Mouse (Mus musculus): Measurements from ENCODE around the gene Wfdc11. TPM values are rescaled to one million over a fixed set of nuclear protein-coding genes. Genes with fewer than 3 reads are reported as not detected.
"Not testable (repeated sequence)": the region's sequence is repeated elsewhere in the genome, so short reads cannot be mapped to it uniquely, and the experiment has no call there.

Wfdc11 gene
- not detected for total RNA-seq (2021)
- long read RNA-seq, experiment 1: 0 reads
- long read RNA-seq, experiment 2: 0 reads

GRCm38 (mm10) chr2:164673987-164674386 lies at the start of gene Wfdc11:
TSS of gene Wfdc11 (minus strand) at chr2:164674087.
- no peak for DNase-seq (ENCODE audit: extremely low spot score in 1 of 2, low spot score in 2 of 2)
- no peak within 1 kb of the TSS for H3K27ac ChIP-seq
- no peak within 1 kb of the TSS for H3K4me3 ChIP-seq
- intact Hi-C loops (cut with DNase I): no loop called here
- TF ChIP-seq CTCF (IDR thresholded peaks at IDR 0.05): no peak

GRCm38 (mm10) chr2:164723276-164723675 lies 49.4 kb upstream of the Wfdc11 start:
- no peak for TF ChIP-seq CTCF (IDR thresholded peaks at IDR 0.05)
- Histone ChIP-seq H3K4me3 (no peak overlapping the region), H3K27ac (no peak overlapping the region)
- no peak for DNase-seq (ENCODE audit: extremely low spot score in 1 of 2, low spot score in 2 of 2)
- intact Hi-C loops (cut with DNase I): loop anchor here (10.0 kb wide), 1 partner anchor 308 kb away; no protein-coding TSS in a partner anchor

- H3K27ac ChIP-seq; intact Hi-C loops (cut with DNase I); H3K4me3 ChIP-seq; DNase-seq (ENCODE audit: extremely low spot score in 1 of 2, low spot score in 2 of 2): not testable (repeated sequence)
Observed at GRCm38 (mm10) chr2:164716194-164716786, 42.4 kb upstream of the Wfdc11 start.

GRCm38 (mm10) chr2:164715005-164715404 lies 41.1 kb upstream of the Wfdc11 start, which contains the start of gene Spint5:
TSS of gene Spint5 (plus strand) at chr2:164715305.
- intact Hi-C loops (cut with DNase I): no loop called here
- no peak for TF ChIP-seq CTCF (IDR thresholded peaks at IDR 0.05)
- no peak within 1 kb of the TSS for H3K27ac ChIP-seq

GRCm38 (mm10) chr2:164705991-164706390 lies 32.1 kb upstream of the Wfdc11 start:
- Histone ChIP-seq H3K27ac (no peak overlapping the region), H3K4me3 (no peak overlapping the region)
- DNase-seq (ENCODE audit: extremely low spot score in 1 of 2, low spot score in 2 of 2): no peak
- no peak for TF ChIP-seq CTCF (IDR thresholded peaks at IDR 0.05)
- intact Hi-C loops (cut with DNase I): no loop called here

More at GRCm38 (mm10) chr2:164715005-164715404, 41.1 kb upstream of the Wfdc11 start, which contains the start of gene Spint5:
- H3K4me3 ChIP-seq: no peak within 1 kb of the TSS
- DNase-seq (ENCODE audit: extremely low spot score in 1 of 2, low spot score in 2 of 2): no peak

GRCm38 (mm10) chr2:164705328-164705727 lies 31.4 kb upstream of the Wfdc11 start:
- no peak for DNase-seq (ENCODE audit: extremely low spot score in 1 of 2, low spot score in 2 of 2)
- H3K27ac ChIP-seq: no peak overlapping the region
- intact Hi-C loops (cut with DNase I): no loop called here
- H3K4me3 ChIP-seq: no peak overlapping the region
- TF ChIP-seq CTCF (IDR thresholded peaks at IDR 0.05): no peak

- no peak for TF ChIP-seq CTCF (IDR thresholded peaks at IDR 0.05)
- intact Hi-C loops (cut with DNase I): no loop called here
- no peak overlapping the region for H3K4me3 ChIP-seq
- no peak overlapping the region for H3K27ac ChIP-seq
- DNase-seq (ENCODE audit: extremely low spot score in 1 of 2, low spot score in 2 of 2): no peak
Observed at GRCm38 (mm10) chr2:164704235-164704634, 30.3 kb upstream of the Wfdc11 start.

GRCm38 (mm10) chr2:164701761-164702160 lies 27.9 kb upstream of the Wfdc11 start:
- TF ChIP-seq CTCF (IDR thresholded peaks at IDR 0.05): no peak
- intact Hi-C loops (cut with DNase I): no loop called here
- no peak for DNase-seq (ENCODE audit: extremely low spot score in 1 of 2, low spot score in 2 of 2)
- H3K4me3 ChIP-seq: no peak overlapping the region
- H3K27ac ChIP-seq: no peak overlapping the region

GRCm38 (mm10) chr2:164700959-164701358 lies 27.1 kb upstream of the Wfdc11 start:
- Histone ChIP-seq H3K27ac (no peak overlapping the region), H3K4me3 (no peak overlapping the region)
- no peak for DNase-seq (ENCODE audit: extremely low spot score in 1 of 2, low spot score in 2 of 2)
- intact Hi-C loops (cut with DNase I): no loop called here
- TF ChIP-seq CTCF (IDR thresholded peaks at IDR 0.05): no peak

- no peak for TF ChIP-seq CTCF (IDR thresholded peaks at IDR 0.05)
- intact Hi-C loops (cut with DNase I): no loop called here
- Histone ChIP-seq H3K27ac (no peak within 1 kb of the TSS), H3K4me3 (no peak within 1 kb of the TSS)
- no peak for DNase-seq (ENCODE audit: extremely low spot score in 1 of 2, low spot score in 2 of 2)
Observed at GRCm38 (mm10) chr2:164698201-164698600, 24.3 kb upstream of the Wfdc11 start, which contains the start of gene Spint4. TSS of gene Spint4 (plus strand) at chr2:164698501.

- Histone ChIP-seq H3K27ac (no peak within 1 kb of the TSS), H3K4me3 (no peak within 1 kb of the TSS)
- no peak for DNase-seq (ENCODE audit: extremely low spot score in 1 of 2, low spot score in 2 of 2)
- intact Hi-C loops (cut with DNase I): no loop called here
- no peak for TF ChIP-seq CTCF (IDR thresholded peaks at IDR 0.05)
Observed at GRCm38 (mm10) chr2:164684807-164685206, 10.9 kb upstream of the Wfdc11 start, which contains the start of gene Wfdc13. TSS of gene Wfdc13 (plus strand) at chr2:164685107.

- no peak for DNase-seq (ENCODE audit: extremely low spot score in 1 of 2, low spot score in 2 of 2)
- intact Hi-C loops (cut with DNase I): loop anchor here (2.0 to 5.0 kb wide), 2 partner anchors 47 to 107 kb away; partner anchors contain the start of gene Snx21
- TF ChIP-seq CTCF (IDR thresholded peaks at IDR 0.05): no peak
- no peak overlapping the region for H3K4me3 ChIP-seq
- H3K27ac ChIP-seq: no peak overlapping the region
Observed at GRCm38 (mm10) chr2:164679906-164680305, 6.0 kb upstream of the Wfdc11 start.
